Mouse (Mus musculus): Measurements from ENCODE around the gene Gm20708. TPM values are rescaled to one million over a fixed set of nuclear protein-coding genes. Genes with fewer than 3 reads are reported as not detected.
"Not testable (repeated sequence)": the region's sequence is repeated elsewhere in the genome, so short reads cannot be mapped to it uniquely, and the experiment has no call there.

Gm20708 gene
- polyA plus RNA-seq, 2 experiments = 0.08 to 0.28 TPM

- Histone ChIP-seq H3K4me3 (ENCODE audit: insufficient read depth in 1 of 2, low read depth in 2 of 2, low read length in 2 of 2) (peak overlapping the region; percentile 75 to 81), H3K9me3 (ENCODE audit: control insufficient read depth, low read length) (no peaks in the 10 kb centered on the region), H3K36me3 (replicated peaks; ENCODE audit: control insufficient read depth, insufficient read depth, low read depth) (peaks cover 43% of the 10 kb centered on the region), H3K27me3 (ENCODE audit: control insufficient read depth, insufficient read depth, low read length) (no peaks in the 10 kb centered on the region), H3K27ac (peak overlapping the region; percentile 100), H3K4me1 (replicated peaks; ENCODE audit: control insufficient read depth in 2 of 2, insufficient read depth in 2 of 2, low read length in 1 of 2) (peaks cover 9 to 14% of the 10 kb centered on the region in 2 experiments), H3K4me2 (ENCODE audit: low read depth) (peak overlapping the region; percentile 98), H3K9ac (replicated peaks) (peak overlapping the region; percentile 99)
- 34% methylated on average over 10 of the region's 10 CpGs for whole genome bisulfite sequencing (ENCODE audit: insufficient replicate concordance)
- ATAC-seq (ENCODE audit: insufficient read depth) = no peak
- no peak for TF ChIP-seq EP300 (IDR thresholded peaks at IDR 0.05; ENCODE audit: low read depth)
- TF ChIP-seq CTCF (IDR thresholded peaks at IDR 0.05; ENCODE audit: low read depth) = no peak
- DNase-seq (ENCODE audit: low read depth in 3 of 3, low spot score in 3 of 3) = peak; percentile 48 to 60 (median 54)
Observed at GRCm38 (mm10) chr11:117783683-117784309, 25.7 kb upstream of the Gm20708 start.

DNA sequence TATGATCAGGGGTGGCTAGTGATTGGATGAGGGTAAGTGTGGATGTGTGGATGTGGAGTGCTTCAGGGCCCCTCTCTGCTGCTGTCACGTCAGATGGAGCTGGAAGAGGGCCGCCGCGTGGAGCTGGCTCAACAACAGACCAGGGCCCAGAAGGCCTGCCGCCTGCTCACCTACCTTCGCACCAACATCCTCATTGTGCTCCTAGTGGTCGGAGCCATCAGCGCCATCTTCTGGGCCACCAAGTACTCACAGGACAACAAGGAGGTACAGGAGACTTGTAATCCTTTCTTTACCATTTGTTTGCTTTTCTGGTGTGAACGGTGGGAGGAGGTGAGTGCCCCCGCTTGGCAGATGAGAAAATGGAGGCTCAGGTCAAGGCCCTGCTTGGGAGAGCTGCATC lies 23.2 kb upstream of the Gm20708 start:
- WGBS (ENCODE audit: insufficient replicate concordance) = 16% methylated on average over 10 of the region's 10 CpGs
- DNase-seq (ENCODE audit: low read depth in 3 of 3, low spot score in 3 of 3) (peak in 1 of 3 experiments; percentile 51), ATAC-seq (ENCODE audit: insufficient read depth) (no peak)
- H3K9ac ChIP-seq (replicated peaks) = peak overlapping the region; percentile 24
- no peak overlapping the region for H3K27ac ChIP-seq
- peak overlapping the region; percentile 21; the same call in 1 of the 2 replicates for H3K4me2 ChIP-seq (ENCODE audit: low read depth)
- no peak overlapping the region for H3K4me3 ChIP-seq (ENCODE audit: insufficient read depth in 1 of 2, low read depth in 2 of 2, low read length in 2 of 2)
- peaks cover 46% of the 10 kb centered on the region for H3K36me3 ChIP-seq (replicated peaks; ENCODE audit: control insufficient read depth, insufficient read depth, low read depth)
- H3K9me3 ChIP-seq (ENCODE audit: control insufficient read depth, low read length) = no peaks in the 10 kb centered on the region
- H3K27me3 ChIP-seq (ENCODE audit: control insufficient read depth, insufficient read depth, low read length) = no peaks in the 10 kb centered on the region
- TF ChIP-seq EP300 (IDR thresholded peaks at IDR 0.05; ENCODE audit: low read depth) (no peak), CTCF (IDR thresholded peaks at IDR 0.05; ENCODE audit: low read depth) (peak; percentile 91)
- H3K4me1 ChIP-seq (replicated peaks; ENCODE audit: control insufficient read depth in 2 of 2, insufficient read depth in 2 of 2, low read length in 1 of 2) = peaks cover 16 to 18% of the 10 kb centered on the region in 2 experiments

DNA sequence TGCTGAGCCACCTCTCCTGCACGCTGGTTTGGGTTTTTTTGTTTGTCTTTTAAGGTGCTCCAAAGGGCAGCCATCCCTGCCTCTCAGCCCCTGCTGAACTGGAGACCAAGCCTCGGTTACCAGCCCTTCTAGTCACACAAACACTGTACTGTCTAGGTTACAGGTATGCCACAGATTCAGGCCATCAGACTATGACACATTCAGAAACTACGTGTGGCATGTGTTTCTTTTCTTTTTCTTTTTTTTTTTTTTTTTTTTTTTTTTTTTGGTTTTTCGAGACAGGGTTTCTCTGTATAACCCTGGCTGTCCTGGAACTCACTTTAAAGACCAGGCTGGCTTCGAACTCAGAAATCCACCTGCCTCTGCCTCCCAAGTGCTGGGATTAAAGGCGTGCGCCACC lies 21.0 kb upstream of the Gm20708 start:
- not testable (repeated sequence) for H3K9me3 ChIP-seq (ENCODE audit: control insufficient read depth, low read length); H3K4me2 ChIP-seq (ENCODE audit: low read depth); H3K27me3 ChIP-seq (ENCODE audit: control insufficient read depth, insufficient read depth, low read length); DNase-seq (ENCODE audit: low read depth in 3 of 3, low spot score in 3 of 3); ATAC-seq (ENCODE audit: insufficient read depth); H3K9ac ChIP-seq (replicated peaks); H3K4me3 ChIP-seq (ENCODE audit: insufficient read depth in 1 of 2, low read depth in 2 of 2, low read length in 2 of 2); H3K27ac ChIP-seq
- 85% methylated on average over 7 of the region's 7 CpGs for WGBS (ENCODE audit: insufficient replicate concordance)
- peaks cover 48% of the 10 kb centered on the region for H3K36me3 ChIP-seq (replicated peaks; ENCODE audit: control insufficient read depth, insufficient read depth, low read depth)
- H3K4me1 ChIP-seq (replicated peaks; ENCODE audit: control insufficient read depth in 2 of 2, insufficient read depth in 2 of 2, low read length in 1 of 2) = peaks cover 30 to 35% of the 10 kb centered on the region in 2 experiments

DNA sequence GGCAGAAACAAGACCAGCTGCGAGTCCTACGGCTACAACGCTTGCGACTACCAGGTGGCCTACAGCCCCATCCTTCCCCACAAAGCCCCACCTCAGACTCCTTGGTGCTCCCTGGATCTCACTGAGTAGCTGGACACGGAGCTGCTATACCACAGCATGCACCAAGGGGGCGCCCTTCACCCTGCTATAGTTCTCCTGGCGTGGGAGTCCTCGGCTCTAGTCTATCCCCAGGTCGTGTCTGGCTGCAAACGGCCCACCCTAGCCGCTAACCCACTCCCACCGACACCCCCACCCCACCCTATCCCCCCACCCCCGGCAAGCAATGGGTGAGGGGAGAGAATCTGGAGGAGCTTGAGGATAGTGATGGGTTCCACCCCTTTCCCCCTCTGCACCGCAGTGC lies 19.2 kb upstream of the Gm20708 start:
- Histone ChIP-seq H3K27me3 (ENCODE audit: control insufficient read depth, insufficient read depth, low read length) (no peaks in the 10 kb centered on the region), H3K27ac (peak overlapping the region; percentile 6; the same call in 1 of the 2 replicates), H3K4me2 (ENCODE audit: low read depth) (peak overlapping the region; percentile 63), H3K4me3 (ENCODE audit: insufficient read depth in 1 of 2, low read depth in 2 of 2, low read length in 2 of 2) (peak overlapping the region in 1 of 2 experiments; percentile 26; a peak in 2 of 4 replicates), H3K4me1 (replicated peaks; ENCODE audit: control insufficient read depth in 2 of 2, insufficient read depth in 2 of 2, low read length in 1 of 2) (peaks cover 24 to 30% of the 10 kb centered on the region in 2 experiments), H3K36me3 (replicated peaks; ENCODE audit: control insufficient read depth, insufficient read depth, low read depth) (peaks cover 34% of the 10 kb centered on the region), H3K9ac (replicated peaks) (peak overlapping the region; percentile 10), H3K9me3 (ENCODE audit: control insufficient read depth, low read length) (no peaks in the 10 kb centered on the region)
- no peak for TF ChIP-seq EP300 (IDR thresholded peaks at IDR 0.05; ENCODE audit: low read depth)
- TF ChIP-seq CTCF (IDR thresholded peaks at IDR 0.05; ENCODE audit: low read depth) = peak; percentile 95
- 8% methylated on average over 14 of the region's 14 CpGs for WGBS (ENCODE audit: insufficient replicate concordance)
- ATAC-seq (ENCODE audit: insufficient read depth) (peak; percentile 63), DNase-seq (ENCODE audit: low read depth in 3 of 3, low spot score in 3 of 3) (peak in 1 of 3 experiments; percentile 55)

GRCm38 (mm10) chr11:117790703-117791440 lies 18.6 kb upstream of the Gm20708 start:
- no peaks in the 10 kb centered on the region for H3K27me3 ChIP-seq (ENCODE audit: control insufficient read depth, insufficient read depth, low read length)
- peak overlapping the region; percentile 10 for H3K9ac ChIP-seq (replicated peaks)
- ATAC-seq (ENCODE audit: insufficient read depth) = peak; percentile 68
- H3K36me3 ChIP-seq (replicated peaks; ENCODE audit: control insufficient read depth, insufficient read depth, low read depth) = peaks cover 28% of the 10 kb centered on the region
- DNase-seq (ENCODE audit: low read depth in 3 of 3, low spot score in 3 of 3) = no peak
- H3K27ac ChIP-seq = peak overlapping the region; percentile 55
- H3K4me1 ChIP-seq (replicated peaks; ENCODE audit: control insufficient read depth in 2 of 2, insufficient read depth in 2 of 2, low read length in 1 of 2) = peaks cover 26 to 34% of the 10 kb centered on the region in 2 experiments
- H3K4me2 ChIP-seq (ENCODE audit: low read depth) = peak overlapping the region; percentile 63
- H3K9me3 ChIP-seq (ENCODE audit: control insufficient read depth, low read length) = no peaks in the 10 kb centered on the region
- peak overlapping the region in 1 of 2 experiments; percentile 26; a peak in 2 of 4 replicates for H3K4me3 ChIP-seq (ENCODE audit: insufficient read depth in 1 of 2, low read depth in 2 of 2, low read length in 2 of 2)
- 35% methylated on average over 23 of the region's 23 CpGs for WGBS (ENCODE audit: insufficient replicate concordance)
- TF ChIP-seq EP300 (IDR thresholded peaks at IDR 0.05; ENCODE audit: low read depth) (no peak), CTCF (IDR thresholded peaks at IDR 0.05; ENCODE audit: low read depth) (peak; percentile 77)
